Comparison of ENCODE assay signal across 8 mouse cellular contexts in the genomic region with DNA sequence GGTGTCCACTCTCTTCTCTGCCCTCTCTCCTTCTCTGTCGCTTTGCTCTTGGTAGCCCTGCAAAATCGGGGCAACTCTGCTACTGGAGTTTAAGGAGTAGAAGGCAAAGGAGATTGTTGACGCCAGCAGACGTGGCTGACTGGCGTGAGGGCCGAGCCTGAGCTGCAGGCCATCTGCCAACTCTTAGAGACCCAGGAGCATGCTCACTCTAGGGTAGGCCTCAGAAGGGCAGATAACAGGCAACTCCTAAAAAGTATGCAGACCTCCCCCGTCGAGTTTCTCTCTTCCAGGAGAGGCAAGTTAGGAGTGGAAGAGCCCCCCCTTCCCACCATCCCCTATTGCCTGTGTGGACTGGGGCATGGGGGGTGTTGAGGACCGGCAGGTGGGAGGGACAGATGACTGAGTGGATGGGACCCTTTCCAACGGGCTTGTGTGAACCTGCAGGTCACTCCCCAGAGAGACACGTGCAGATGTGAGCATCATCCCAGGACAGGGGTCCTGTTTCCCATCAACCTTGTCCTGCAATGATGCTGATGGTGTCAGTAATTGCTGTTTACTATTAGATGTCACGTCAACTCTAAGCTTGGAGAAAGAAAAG. TPM values are rescaled to one million over a fixed set of nuclear protein-coding genes. Genes with fewer than 3 reads are reported as not detected.
DNase-seq lines count a peak whose midpoint lies in the region; ATAC-seq lines count a peak whose summit lies in the region.

No protein-coding gene starts in this region.

- DNase-seq in retina, embryonic 14.5 days (ENCODE audit: low spot score): peak; percentile 15
- no peak for DNase-seq in retina, postnatal 1 day
- no peak for DNase-seq in limb, embryonic 10.5 days (ENCODE audit: low spot score)
- peak; percentile 23 for DNase-seq in naive thymus-derived CD4-positive, alpha-beta T cell, adult 2 months (ENCODE audit: low read depth)
- no peak for DNase-seq in left cerebral cortex, adult 18-20 months (ENCODE audit: low spot score in 2 of 2)
- DNase-seq in gastrocnemius, postnatal 36 days: no peak

- intact Hi-C loops in gastrocnemius, postnatal 36 days (cut with DNase I): loop anchor here (5.0 kb wide), 2 partner anchors 33 to 152 kb away; partner anchors contain the start of gene Hoxa4

- H3K4me1 ChIP-seq in forebrain, embryonic 15.5 days: peaks cover 14% of the 10 kb centered on the region
- peaks cover 76% of the 10 kb centered on the region for H3K4me1 ChIP-seq in limb, embryonic 10.5 days

- 4% methylated on average over 12 of the region's 12 CpGs for WGBS in forebrain, embryonic 15.5 days
- WGBS in limb, embryonic 10.5 days: under 1% methylated on average over 12 of the region's 12 CpGs

- peaks cover 97% of the 10 kb centered on the region for H3K27me3 ChIP-seq in forebrain, embryonic 15.5 days
- peaks cover 56% of the 10 kb centered on the region for H3K27me3 ChIP-seq in limb, embryonic 10.5 days (ENCODE audit: low read depth, poor library complexity, severe bottlenecking)

- no peaks in the 10 kb centered on the region for H3K36me3 ChIP-seq in forebrain, embryonic 15.5 days
- H3K36me3 ChIP-seq in limb, embryonic 10.5 days: no peaks in the 10 kb centered on the region

- no peaks in the 10 kb centered on the region for H3K9me3 ChIP-seq in forebrain, embryonic 15.5 days
- H3K9me3 ChIP-seq in limb, embryonic 10.5 days (replicated peaks): no peaks in the 10 kb centered on the region

- ATAC-seq in forebrain, embryonic 15.5 days (replicated peaks): no peak
- no peak for ATAC-seq in activated CD4-positive, CD25-positive, alpha-beta regulatory T cell, adult 4 months

- H3K4me3 ChIP-seq in forebrain, embryonic 15.5 days: peak overlapping the region; percentile 46; the same call in 1 of the 2 replicates
- peak overlapping the region; percentile 88 for H3K4me3 ChIP-seq in limb, embryonic 10.5 days

- H3K27ac ChIP-seq in forebrain, embryonic 15.5 days (replicated peaks): no peak overlapping the region
- H3K27ac ChIP-seq in limb, embryonic 10.5 days: peak overlapping the region; percentile 92

- no peak overlapping the region for H3K9ac ChIP-seq in forebrain, embryonic 15.5 days (replicated peaks)

- peak overlapping the region; percentile 93; the same call in 1 of the 2 replicates for H3K4me2 ChIP-seq in forebrain, embryonic 15.5 days (replicated peaks)

RNA-seq across cellular contexts. Expression of gene Hoxa1, which starts 1.1 kb away (rescaled TPM):
- polyA plus RNA-seq in forebrain, embryonic 15.5 days (2015; fragmentation: Nextera tagmentation; extraction: Ambion mirVana): not detected in 2 replicates
- 1.3 and 1.9 TPM in 2 replicates for polyA plus RNA-seq in limb, embryonic 10.5 days (2016; fragmentation: Nextera tagmentation; extraction: Ambion mirVana)
- polyA plus RNA-seq in activated CD4-positive, CD25-positive, alpha-beta regulatory T cell, adult 4 months (2017; shearing (Covaris generic)): not detected
- total RNA-seq in left cerebral cortex, adult 18-20 months (2021): not detected
- total RNA-seq in gastrocnemius, postnatal 36 days (2021): under 1 TPM; 0.13 to 0.15 TPM

RNA-seq across cellular contexts. Expression of gene Hoxa2, which starts 5.4 kb away (rescaled TPM):
- polyA plus RNA-seq in forebrain, embryonic 15.5 days (2015; fragmentation: Nextera tagmentation; extraction: Ambion mirVana): not detected in 2 replicates
- polyA plus RNA-seq in limb, embryonic 10.5 days (2016; fragmentation: Nextera tagmentation; extraction: Ambion mirVana): 4.5 and 5.3 TPM in 2 replicates
- not detected for polyA plus RNA-seq in activated CD4-positive, CD25-positive, alpha-beta regulatory T cell, adult 4 months (2017; shearing (Covaris generic))
- not detected for total RNA-seq in left cerebral cortex, adult 18-20 months (2021)
- total RNA-seq in gastrocnemius, postnatal 36 days (2021): under 1 TPM in 1 of 2 experiments, not detected in 1; 0.22 TPM

RNA-seq across cellular contexts. Expression of gene 5730596B20Rik, which starts 18.0 kb away (rescaled TPM):
- polyA plus RNA-seq in forebrain, embryonic 15.5 days (2015; fragmentation: Nextera tagmentation; extraction: Ambion mirVana): not detected in 2 replicates
- 1.1 and 1.3 TPM in 2 replicates for polyA plus RNA-seq in limb, embryonic 10.5 days (2016; fragmentation: Nextera tagmentation; extraction: Ambion mirVana)
- polyA plus RNA-seq in activated CD4-positive, CD25-positive, alpha-beta regulatory T cell, adult 4 months (2017; shearing (Covaris generic)): not detected
- total RNA-seq in left cerebral cortex, adult 18-20 months (2021): not detected
- total RNA-seq in gastrocnemius, postnatal 36 days (2021): not detected

RNA-seq across cellular contexts. Expression of gene Hoxa4, which starts 32.3 kb away (rescaled TPM):
- polyA plus RNA-seq in forebrain, embryonic 15.5 days (2015; fragmentation: Nextera tagmentation; extraction: Ambion mirVana): not detected in 2 replicates
- polyA plus RNA-seq in limb, embryonic 10.5 days (2016; fragmentation: Nextera tagmentation; extraction: Ambion mirVana): 1.6 and 1.8 TPM in 2 replicates
- not detected for polyA plus RNA-seq in activated CD4-positive, CD25-positive, alpha-beta regulatory T cell, adult 4 months (2017; shearing (Covaris generic))
- not detected for total RNA-seq in left cerebral cortex, adult 18-20 months (2021)
- 1 to 10 TPM; 2.0 TPM for total RNA-seq in gastrocnemius, postnatal 36 days (2021)

RNA-seq across cellular contexts. Expression of gene Hoxa5, which starts 45.1 kb away (rescaled TPM):
- not detected in 2 replicates for polyA plus RNA-seq in forebrain, embryonic 15.5 days (2015; fragmentation: Nextera tagmentation; extraction: Ambion mirVana)
- polyA plus RNA-seq in limb, embryonic 10.5 days (2016; fragmentation: Nextera tagmentation; extraction: Ambion mirVana): 9.8 and 10.4 TPM in 2 replicates
- not detected for polyA plus RNA-seq in activated CD4-positive, CD25-positive, alpha-beta regulatory T cell, adult 4 months (2017; shearing (Covaris generic))
- total RNA-seq in left cerebral cortex, adult 18-20 months (2021): not detected
- total RNA-seq in gastrocnemius, postnatal 36 days (2021): 1 to 10 TPM; 1.6 to 2.0 TPM

Comparison
In these comparisons a context has a peak if more than half of its experiments do, and no peak if none do; other contexts are left out.
1. DNase-seq: peak in retina, embryonic 14.5 days (single experiment) and naive thymus-derived CD4-positive, alpha-beta T cell, adult 2 months (single experiment); none in retina, postnatal 1 day (single experiment), limb, embryonic 10.5 days (single experiment), left cerebral cortex, adult 18-20 months (0 of 2) and gastrocnemius, postnatal 36 days (0 of 2).